Mouse (Mus musculus) forelimb bud, embryonic 11.5 days (tissue): ENCODE measurements around the gene Tcerg1l.

Experiments
- DNase-seq: peaks from one replicate; pipeline ENCODE4 v3.0.0-alpha.2; 2012; ENCODE audit warnings: low read depth, low spot score

Gene Tcerg1l

DNA sequence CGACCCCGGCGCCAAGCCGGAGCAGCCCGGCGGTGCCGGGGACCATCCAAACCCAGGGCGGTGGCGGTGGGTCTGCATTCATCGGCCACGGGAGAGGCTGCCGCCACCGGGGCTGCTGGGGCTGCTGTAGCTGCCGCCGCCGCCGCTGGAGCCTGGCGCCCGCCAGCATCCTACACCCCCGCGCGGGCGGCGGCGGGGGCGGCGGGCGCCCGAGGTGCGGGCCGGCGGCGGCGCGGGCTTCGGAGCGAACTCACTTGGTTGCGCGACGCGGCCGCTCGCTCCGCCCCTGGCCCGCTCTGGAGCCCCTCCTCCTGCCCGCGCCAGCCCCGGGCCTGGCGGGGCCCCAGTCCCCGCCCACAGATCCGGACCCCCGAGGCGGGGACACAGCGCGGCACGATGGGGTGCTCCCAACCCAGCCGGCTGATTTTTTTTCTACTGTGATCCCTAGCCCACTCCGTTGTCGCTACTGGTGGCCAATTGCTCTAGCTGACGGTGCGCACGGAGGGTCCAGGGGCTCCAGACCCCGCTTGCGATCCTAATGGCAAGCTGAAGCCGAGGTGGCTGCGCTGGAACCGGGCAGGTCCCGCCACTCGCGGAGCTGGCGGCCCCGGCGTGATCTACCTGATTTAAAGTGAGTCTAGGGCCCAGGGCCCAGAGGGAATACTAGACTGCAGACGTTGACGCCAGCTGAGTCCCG is at the start of gene Tcerg1l:
TSS of gene Tcerg1l (minus strand) at position 246 of the 697 bp plus-strand sequence.
- no peak for DNase-seq

DNA sequence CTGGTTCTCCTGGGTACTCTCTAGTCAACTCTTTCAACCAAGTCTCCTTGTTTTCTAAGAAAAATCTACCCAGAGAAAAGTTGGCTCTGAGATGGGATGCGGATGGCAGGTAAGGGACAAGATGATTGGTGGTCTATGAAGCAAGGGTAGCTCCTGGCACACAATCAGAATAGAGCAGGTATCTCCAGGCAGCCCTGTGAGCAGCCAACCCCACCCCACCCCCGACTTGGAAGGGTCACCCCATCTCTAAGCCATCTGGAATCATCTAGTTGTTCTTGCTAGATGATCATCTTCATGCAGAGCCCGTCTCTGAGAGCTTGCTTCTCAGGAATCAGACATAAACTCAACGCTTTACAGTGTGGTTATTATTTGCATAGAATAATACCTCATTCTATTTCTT is 44.6 kb upstream of the Tcerg1l start:
- no peak for DNase-seq

DNA sequence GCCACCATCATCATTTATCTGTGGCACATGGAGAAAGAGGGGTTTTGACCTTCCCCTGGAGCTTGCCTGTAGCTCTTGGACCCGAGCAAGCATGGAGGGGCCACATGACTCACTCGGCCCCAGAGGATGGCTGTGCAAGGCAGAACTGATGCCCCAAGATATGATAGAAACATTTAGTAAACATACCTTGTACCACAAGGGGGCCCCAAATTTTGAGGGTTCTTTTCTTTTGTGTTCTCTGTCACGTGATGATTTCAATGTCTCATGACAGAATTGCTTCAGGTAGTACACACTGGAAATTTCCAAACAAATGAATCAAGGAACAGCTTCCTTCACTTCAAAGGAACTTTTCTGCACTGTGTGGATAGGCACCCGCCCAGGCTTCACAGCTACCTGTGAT is 35.0 kb upstream of the Tcerg1l start:
- DNase-seq, result no peak

DNA sequence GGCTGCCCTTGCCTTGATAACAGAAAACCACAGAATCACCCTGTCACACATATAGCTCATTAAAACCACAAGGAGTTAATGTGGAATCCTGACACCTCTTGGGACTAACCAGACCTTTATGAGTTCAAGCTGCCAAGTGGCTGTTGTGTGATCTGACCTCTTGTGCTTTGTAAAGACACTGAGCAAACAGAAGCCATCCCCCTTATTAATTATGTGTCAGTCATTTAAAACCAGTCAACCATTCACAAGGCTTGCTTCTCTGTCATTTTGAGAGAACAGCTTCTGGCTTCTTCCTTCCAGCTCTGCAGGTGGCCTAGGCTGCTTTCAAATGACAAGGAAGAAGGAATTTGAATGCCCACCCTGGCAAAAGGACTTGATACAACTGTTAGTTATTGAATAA is 33.9 kb upstream of the Tcerg1l start:
- no peak for DNase-seq

DNA sequence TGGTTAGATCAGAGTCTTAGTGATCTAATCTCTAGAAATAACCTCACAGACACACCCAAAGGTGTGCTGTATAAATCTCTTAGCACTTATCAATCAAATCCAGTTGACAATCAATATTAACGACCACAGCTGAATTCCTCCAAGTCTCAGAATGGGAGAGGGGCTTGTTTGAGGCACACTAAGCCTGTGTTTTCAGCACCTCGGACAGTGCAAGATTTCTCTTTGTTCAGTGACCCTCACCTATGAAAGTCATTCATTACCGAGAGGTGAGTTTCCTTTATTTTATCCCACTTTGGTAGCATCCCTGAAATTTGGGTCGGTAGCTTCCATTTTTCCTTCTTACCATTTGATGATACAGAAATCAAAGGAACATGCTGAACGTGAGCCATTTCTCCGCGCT is 32.4 kb upstream of the Tcerg1l start:
- DNase-seq, result peak; percentile 65

DNA sequence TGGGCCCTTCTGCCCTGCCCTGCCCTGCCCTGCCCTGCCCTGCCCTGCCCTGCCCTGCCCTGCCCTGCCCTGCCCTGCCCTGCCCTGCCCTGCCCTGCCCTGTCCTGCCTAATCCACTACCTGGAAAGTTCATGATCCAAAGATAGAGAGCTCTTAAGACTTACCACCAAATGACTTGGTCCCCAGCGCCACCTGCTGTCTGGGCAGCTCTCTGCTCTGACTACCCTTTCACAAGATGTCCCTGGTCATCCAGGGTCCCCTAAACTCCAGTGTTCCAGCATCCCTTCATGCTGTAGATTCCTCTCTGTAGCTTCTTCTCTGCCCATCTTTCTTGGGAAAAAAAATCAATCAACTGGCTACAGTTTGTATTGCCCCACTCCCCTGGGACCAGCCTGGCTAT is 31.3 kb upstream of the Tcerg1l start:
- peak; percentile 11 for DNase-seq

DNA sequence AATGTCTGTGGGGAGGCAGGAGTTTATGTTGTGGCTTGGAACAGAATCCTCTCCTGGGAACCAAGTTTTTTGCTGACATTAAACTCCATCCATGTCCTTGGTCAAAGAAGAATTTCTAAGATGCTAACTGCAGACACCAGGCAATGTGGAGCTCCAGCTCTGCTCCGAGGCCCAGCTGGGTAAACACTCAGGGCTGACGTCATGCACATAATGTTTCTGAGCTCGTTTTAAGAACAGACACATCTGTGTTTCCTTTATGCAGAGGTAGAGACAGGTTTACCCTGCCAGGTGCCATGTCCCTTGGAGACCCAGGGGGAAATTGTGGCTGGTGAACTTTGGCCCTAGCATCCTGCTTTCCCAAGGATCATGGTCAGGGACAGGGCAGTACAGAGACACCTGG is 29.9 kb upstream of the Tcerg1l start:
- peak; percentile 43 for DNase-seq

DNA sequence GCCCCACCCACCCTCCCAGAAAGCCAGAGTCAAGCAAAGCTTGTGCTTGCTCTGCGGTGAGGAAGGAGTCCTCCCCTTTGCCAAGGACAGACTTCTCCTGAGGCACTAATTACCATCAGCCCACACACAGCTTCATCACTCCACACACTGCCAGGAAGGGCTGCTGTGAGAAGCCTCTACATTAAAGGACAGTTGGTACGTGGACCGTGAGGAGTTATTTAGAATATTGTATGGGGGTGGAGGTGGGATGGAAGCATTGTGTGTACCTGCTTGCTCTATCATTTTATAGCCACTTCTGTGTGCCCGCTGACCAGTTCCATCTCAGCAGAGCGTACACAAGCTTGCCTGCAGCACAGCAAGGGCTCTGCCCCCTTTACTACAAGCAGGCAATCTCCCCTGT is 16.0 kb upstream of the Tcerg1l start:
- DNase-seq, result no peak

DNA sequence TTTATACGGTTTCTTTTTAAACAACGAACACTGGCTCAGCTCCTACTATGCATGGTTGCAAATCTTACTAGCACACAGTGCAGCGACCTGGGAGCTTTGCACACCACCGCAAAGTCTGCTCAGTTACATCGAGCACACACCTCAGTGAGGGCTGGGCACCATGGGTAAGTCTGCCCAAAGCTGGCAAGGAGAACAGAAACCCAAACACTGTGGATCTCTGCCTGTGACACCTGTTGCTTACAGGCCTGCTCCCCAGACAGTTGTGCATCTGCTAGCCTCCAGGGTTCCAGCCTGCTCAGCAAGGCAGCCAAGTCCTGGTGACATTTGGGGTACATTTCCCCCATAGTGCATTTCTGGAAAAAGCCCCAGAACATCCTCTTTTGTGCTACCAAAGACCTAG is 4.1 kb upstream of the Tcerg1l start:
- no peak for DNase-seq

DNA sequence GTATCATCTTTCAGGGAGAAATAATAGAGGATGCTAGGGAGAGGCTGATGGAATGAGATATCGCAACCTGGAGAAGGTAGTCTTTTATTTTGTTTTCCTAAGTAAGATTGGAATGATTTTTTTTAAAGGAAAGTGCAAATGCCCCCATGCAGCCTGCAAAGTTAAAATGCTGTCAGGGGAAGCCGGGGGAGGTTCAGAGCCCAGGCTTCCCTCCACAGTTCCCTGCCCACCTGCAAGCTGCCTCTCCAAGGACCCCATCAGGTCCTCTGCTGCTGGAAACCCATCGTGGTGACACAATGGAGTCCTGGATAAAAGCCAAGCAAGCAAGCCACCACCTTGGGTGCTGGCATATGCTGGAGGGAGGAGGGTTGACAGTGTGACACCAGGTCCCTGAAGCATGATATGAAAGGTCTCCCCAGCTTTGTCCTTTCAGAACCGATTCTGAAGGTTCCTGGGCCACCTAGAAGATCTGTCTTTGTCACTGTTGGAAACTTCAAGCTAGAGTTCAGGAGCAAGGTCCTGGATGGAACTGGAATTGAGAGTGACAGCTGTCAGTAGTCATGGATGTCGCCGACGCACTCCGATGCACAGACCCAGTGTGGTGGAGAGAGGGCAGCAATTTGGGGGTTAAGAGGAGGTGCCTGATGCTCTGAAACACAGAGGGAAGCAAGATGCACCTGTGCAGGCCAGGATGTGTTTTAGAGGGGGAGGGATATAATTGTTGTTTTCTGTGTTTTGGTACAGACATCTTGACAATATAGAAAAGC is 3.2 kb upstream of the Tcerg1l start:
- no peak for DNase-seq

DNA sequence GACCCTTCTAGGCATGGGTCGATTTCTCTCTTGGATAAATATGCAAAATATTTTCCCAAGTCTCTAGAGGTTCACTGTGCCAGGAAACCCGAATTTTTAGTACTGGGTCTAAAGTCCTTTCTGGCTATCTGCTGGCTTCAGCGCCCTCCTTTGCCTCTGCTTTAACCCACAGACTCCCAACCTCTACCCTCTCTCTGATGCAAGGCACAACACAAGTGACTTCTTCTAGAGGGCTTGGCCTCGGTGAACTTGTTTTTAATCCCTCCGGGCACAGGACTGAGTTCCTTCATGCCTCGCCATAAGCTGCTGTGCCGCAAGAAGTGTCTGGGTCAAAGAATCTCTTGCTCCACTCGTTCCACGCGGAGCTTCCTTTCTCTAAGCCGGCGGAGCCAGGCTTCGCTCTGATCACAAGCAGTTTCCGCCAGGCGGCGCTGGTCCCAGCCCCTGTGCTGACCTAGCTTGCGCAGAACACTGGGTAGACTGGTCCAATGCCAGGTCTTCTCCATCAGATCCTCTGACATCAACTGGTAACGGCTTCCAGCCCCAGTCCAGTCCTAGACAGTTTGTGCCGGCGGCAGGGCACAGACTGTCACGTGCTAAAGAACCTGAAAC is 758 bp upstream of the Tcerg1l start:
- DNase-seq, result peak; percentile 68

DNA sequence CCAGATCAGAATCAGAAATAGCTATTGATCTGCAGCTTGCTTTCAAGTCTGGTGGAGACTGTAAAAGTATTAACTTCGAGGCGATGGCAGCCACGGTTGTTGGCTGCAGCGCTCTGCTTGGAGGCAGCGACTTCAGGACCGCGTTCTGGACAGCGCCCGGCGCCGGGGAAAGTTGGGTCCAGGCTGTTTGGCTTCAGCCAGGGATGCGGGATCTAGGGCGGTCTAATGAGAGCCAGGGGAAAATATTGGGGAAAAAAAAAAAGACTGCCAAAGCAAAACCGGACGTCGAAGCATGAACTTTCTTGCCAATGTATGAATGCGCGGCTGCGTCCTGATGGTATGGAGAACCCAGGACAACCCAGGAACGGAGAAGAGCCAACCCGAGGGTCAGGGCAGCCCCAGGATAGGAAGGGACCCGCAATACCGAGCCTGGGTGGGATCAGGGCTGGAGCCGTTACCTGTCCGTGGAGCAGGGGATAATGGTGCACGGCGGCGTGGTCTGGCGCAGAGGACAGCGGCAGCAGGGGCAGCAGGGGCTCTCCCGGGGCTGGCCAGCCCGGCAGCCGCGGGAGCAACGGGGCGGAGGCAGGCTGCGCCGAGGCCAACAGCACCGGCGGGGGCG is 556 bp downstream of the Tcerg1l start:
- peak; percentile 75 for DNase-seq

DNA sequence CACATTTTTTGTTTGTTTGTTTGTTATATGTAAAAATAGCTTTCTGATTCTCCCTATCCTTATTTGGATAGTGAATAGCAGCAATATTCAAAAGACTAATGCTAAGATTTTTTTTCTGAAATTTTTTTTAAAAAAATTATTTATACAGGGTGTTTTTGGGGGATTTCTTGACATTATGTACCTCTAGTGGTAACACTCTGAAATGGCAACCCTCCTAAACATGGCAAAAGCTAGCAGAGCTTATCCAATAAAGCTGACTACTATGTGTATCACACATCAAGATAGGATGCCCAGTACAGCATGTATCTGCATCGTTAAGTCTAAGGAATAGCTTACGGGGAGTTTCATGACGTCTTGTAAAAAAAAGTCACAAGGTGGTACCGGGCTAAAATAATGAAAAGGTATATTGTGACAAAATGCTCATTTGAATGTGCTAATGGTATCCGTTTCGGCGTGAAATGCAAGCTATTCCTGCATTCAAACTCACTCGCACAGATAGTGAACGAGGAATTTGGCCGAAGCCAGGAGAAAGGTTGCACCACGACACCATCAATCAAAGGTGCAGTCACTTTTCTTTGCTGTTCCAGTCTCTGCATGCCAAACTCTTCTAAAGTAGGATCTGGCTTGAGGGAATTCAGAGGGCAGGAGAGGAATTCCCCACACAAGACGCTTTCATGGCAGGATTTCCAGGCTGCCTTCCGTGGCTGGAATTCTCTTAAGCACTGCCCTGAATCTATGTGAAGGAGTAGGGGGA is 1.2 kb downstream of the Tcerg1l start:
- DNase-seq, result no peak

DNA sequence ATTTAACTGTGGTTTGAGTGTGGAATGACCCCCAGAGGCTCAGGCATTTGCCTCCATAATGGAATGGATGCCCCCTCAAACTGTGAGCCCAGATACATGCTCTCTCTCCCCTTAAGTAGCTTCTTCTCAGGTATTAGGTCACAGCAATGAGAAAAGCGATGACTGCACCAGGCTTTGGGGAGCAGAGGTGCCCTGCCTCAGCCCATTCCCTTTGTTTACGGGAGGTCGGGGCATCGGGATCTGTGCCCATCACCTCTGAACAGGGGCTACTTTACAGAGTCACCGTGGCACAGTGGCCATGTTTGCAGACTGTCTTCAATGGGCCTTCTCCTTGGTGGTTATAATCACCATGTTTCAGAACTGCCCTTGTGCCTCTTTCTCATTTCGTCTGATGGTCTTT is 7.6 kb downstream of the Tcerg1l start:
- DNase-seq, result no peak

DNA sequence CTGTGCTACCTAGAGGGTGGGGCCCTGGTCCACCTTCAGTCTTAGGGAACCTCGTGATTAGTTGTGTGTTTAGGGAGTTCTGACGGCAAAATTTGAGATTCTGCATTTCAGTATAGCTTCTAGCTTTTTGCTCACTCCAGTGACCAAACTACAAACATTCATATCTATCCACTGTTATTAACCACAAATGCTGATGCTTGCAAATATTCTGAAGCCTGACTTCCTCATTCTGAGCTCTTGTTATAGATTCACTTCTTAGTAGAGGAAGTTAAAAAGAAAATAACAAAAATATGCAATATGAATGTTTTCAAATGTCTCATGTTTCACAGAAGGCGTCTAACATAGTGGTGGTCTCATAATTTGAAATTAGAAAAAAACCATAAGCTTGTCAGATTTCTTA is 8.5 kb downstream of the Tcerg1l start:
- no peak for DNase-seq

DNA sequence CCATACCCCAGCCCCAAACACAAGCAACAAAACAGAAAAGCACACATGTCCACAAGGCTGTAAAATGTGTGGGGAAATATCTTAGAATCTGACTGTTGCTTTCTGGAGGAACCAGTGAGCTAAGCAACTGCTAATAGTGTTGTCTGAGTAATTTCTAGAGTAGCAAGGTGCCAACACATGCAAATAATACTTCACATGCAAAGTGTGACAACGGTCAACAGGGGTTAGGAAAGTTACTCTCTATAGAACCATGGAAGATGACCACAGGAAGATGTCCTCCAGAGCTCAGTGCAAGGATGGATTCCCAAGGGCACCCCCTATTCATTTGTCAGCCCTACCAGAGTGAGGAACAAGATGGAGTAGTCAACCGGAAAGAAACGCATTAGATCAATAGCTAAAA is 18.3 kb downstream of the Tcerg1l start:
- no peak for DNase-seq

DNA sequence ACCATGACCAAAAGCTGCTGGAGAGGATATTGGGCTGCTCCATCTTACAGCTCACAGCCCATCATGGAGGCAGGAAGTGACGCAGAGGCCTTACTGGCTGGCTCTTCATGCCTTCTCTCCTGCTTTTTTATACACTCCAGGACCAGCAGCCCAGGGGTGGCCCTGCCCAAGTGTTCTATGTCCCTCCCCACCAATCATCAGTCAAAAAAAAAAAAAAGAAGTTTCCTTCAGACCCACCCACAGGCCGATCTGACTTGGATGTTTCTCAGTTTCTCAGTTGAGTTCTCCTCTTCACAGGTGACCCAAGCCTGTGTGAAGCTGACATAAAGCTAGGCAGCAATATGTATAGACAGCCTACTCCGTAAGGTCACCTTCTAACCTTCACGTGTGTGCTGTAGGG is 19.0 kb downstream of the Tcerg1l start:
- DNase-seq, result no peak

DNA sequence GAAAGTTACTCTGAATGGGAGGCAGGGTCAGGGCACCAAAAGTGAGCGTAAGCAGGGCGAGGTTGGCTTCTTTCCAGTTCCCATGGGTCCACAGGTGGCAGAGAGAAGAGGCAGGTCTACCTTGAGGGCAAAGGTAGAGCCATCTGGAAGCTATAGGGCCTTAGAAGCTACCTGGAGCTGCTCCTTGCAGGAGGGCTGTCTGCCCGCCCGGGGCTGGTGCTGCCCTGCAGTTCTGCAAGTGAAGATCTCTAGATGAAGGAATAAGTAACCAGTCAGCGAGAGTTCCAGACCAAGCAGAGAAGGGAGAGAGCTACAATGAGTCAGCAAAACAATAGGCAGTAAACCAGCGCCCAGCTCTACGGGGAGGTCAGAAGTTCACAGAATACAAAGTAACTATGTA is 22.0 kb downstream of the Tcerg1l start:
- DNase-seq, result no peak

DNA sequence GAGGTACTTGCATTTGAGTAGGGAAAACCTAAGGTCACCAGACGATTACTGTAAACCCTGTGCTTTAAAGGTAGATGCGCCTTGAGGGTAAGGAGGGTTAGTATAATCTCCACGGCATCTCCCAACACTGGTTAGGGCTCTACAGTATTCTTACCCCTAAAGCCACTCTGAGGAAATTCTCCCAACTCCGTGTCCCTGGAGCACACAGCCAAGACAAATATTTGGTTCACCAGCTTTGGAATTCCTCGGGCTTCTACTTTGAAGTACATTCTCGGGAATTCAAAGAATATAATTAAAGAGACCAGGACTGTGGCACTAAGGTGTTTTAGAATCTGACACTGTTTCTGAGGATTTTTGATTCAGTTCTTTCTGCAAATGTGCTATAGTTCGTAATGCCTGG is 23.2 kb downstream of the Tcerg1l start:
- no peak for DNase-seq

DNA sequence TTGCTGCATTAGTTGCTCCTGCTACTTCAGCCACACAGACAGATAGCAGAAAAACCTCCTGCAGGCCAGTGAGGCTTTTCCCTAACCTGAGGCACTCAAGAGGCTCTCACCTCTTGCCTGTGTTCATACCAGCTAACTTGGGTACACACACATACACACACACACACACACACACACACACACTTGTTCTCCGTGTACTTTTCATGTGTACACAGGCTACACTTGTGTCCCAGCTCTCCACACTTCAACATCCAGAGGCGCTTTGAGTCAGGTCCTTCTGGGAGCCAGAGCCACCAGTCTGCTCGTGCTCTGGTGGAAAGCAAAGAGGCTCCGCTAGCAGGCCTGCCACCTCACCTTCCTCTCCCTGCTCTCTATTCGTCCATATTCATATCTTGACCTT is 24.0 kb downstream of the Tcerg1l start:
- DNase-seq, result no peak

DNA sequence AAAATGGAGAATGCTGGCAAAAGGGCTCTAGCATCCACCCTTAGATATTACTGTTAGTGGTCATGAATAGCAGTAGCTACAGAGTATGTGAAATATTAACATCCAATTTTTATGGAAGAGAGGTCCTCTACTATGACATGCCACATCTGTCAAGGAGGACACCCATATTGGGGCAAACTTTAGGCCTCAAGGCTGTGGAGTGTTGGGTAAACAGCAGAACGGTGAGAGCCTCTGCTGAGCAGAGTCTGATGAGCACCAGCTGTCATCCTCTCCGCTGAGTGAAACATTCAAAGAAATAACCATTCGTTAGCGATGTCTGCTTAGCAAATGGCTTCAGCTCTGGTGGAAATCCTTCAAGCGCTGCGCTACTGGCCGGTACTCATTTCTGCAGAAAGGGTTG is 30.0 kb downstream of the Tcerg1l start:
- no peak for DNase-seq

DNA sequence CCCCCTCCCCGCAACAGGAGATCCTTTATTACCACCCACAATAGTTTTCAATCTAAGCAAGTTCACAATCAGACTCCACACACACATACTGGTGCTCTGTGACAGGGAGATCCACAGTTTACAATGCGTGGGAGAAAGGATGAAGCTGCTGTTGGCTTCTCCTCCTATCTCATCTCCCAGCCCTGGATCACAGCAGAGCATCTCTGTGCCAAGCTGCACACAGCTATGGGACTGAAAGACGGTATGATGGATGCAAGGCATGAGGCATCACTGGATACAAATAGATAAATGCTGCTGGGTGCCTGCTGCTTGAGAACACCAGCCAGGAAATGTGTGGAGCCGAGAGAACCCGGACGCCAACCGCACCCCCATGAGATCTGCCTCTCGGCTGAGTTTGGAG is 32.0 kb downstream of the Tcerg1l start:
- DNase-seq, result no peak
